18 mouse cellular contexts compared by ENCODE assay signal in genomic region chr8:108866430-108866829, GRCm38 (mm10).
A peak's percentile ranks its signal among the peaks of the same experiment; 100 is the strongest.
DNase-seq lines count a peak whose midpoint lies in the region; ATAC-seq and TF ChIP-seq lines count a peak whose summit lies in the region.
"Had no signal": no experiment of that assay in that cellular context is flagged by ENCODE, and none has a peak within 500 bp of the region (broad histone marks: within the 10 kb centered on the region; RNA-seq: fewer than 3 reads in every experiment).

No protein-coding gene starts in this region.

- no peak for ATAC-seq in hindbrain, embryonic 14.5 days (ENCODE audit: low FRiP score)
- 0 out of 2 replicates have a peak, but pooled peaks have one; percentile 30 for ATAC-seq in liver, postnatal 0 days
- no peak for ATAC-seq in intestine, embryonic 16.5 days
- ATAC-seq: forebrain, embryonic 16.5 days; midbrain, embryonic 13.5 days had no signal

- WGBS in hindbrain, embryonic 10.5 days: 90% methylated on average over 7 of the region's 7 CpGs
- WGBS in hindbrain, embryonic 14.5 days: 89% methylated on average over 7 of the region's 7 CpGs
- WGBS in liver, postnatal 0 days (ENCODE audit: insufficient replicate concordance): 75% methylated on average over 7 of the region's 7 CpGs
- 85% methylated on average over 7 of the region's 7 CpGs for WGBS in intestine, embryonic 16.5 days

- no peaks in the 10 kb centered on the region for H3K27me3 ChIP-seq in hindbrain, embryonic 10.5 days (ENCODE audit: insufficient read depth, poor library complexity, severe bottlenecking)
- no peaks in the 10 kb centered on the region for H3K27me3 ChIP-seq in hindbrain, embryonic 14.5 days (ENCODE audit: control insufficient read depth, insufficient read depth, low read length)
- no peaks in the 10 kb centered on the region for H3K27me3 ChIP-seq in liver, postnatal 0 days (ENCODE audit: insufficient read depth, low read length)
- no peaks in the 10 kb centered on the region for H3K27me3 ChIP-seq in intestine, embryonic 16.5 days (replicated peaks; ENCODE audit: control insufficient read depth, insufficient read depth, low read length)
- H3K27me3 ChIP-seq: midbrain, embryonic 13.5 days; neural tube, embryonic 12.5 days had no signal

- intact Hi-C loops in left cerebral cortex, postnatal 25 days (cut with DNase I): no loop called here

- H3K4me1 ChIP-seq in hindbrain, embryonic 10.5 days (replicated peaks): peaks cover 59% of the 10 kb centered on the region
- 0 out of 2 replicates have a peak, but pooled peaks cover 4% of the 10 kb centered on the region for H3K4me1 ChIP-seq in hindbrain, embryonic 14.5 days (replicated peaks; ENCODE audit: control insufficient read depth, insufficient read depth, low read length)
- peaks cover 9% of the 10 kb centered on the region for H3K4me1 ChIP-seq in liver, postnatal 0 days (ENCODE audit: insufficient read depth)
- H3K4me1 ChIP-seq in intestine, embryonic 16.5 days (ENCODE audit: control insufficient read depth, insufficient read depth, low read length): peaks cover 7% of the 10 kb centered on the region; the same call in 1 of the 2 replicates

- peaks cover 17% of the 10 kb centered on the region for H3K36me3 ChIP-seq in hindbrain, embryonic 10.5 days
- peaks cover 5% of the 10 kb centered on the region for H3K36me3 ChIP-seq in hindbrain, embryonic 14.5 days (replicated peaks; ENCODE audit: control insufficient read depth, insufficient read depth)
- H3K36me3 ChIP-seq in liver, postnatal 0 days (replicated peaks; ENCODE audit: insufficient read depth, low read length): no peaks in the 10 kb centered on the region
- H3K36me3 ChIP-seq in intestine, embryonic 16.5 days (ENCODE audit: control insufficient read depth, insufficient read depth, low read length): peaks cover 2% of the 10 kb centered on the region; the same call in 1 of the 2 replicates

- no peaks in the 10 kb centered on the region for H3K9me3 ChIP-seq in hindbrain, embryonic 10.5 days
- no peaks in the 10 kb centered on the region for H3K9me3 ChIP-seq in hindbrain, embryonic 14.5 days (ENCODE audit: control insufficient read depth, low read length)
- H3K9me3 ChIP-seq in liver, postnatal 0 days (ENCODE audit: low read length): no peaks in the 10 kb centered on the region
- no peaks in the 10 kb centered on the region for H3K9me3 ChIP-seq in intestine, embryonic 16.5 days (ENCODE audit: control insufficient read depth, low read length)
- H3K9me3 ChIP-seq: midbrain, embryonic 13.5 days; neural tube, embryonic 12.5 days had no signal

- DNase-seq in hindbrain, embryonic 10.5 days (ENCODE audit: low spot score): no peak
- no peak for DNase-seq in hindbrain, embryonic 14.5 days (ENCODE audit: low spot score)
- peak; percentile 45 for DNase-seq in thymus, postnatal 0 days (ENCODE audit: low spot score)
- no peak for DNase-seq in thymus, postnatal 10 days (ENCODE audit: low spot score in 2 of 2)
- no peak for DNase-seq in liver, postnatal 0 days
- no peak for DNase-seq in left cerebral cortex, postnatal 25 days (ENCODE audit: low spot score in 2 of 2)
- DNase-seq in adrenal gland, postnatal 14 days: no peak
- DNase-seq: adrenal gland, adult 8-10 months; cerebellum, adult 9-11 months; gastrocnemius, adult 2 months; heart, adult 2 months; kidney, adult 8-10 months; lung, postnatal 14 days; right cerebral cortex, postnatal 14 days had no signal

- no peak overlapping the region for H3K9ac ChIP-seq in hindbrain, embryonic 14.5 days
- H3K9ac ChIP-seq in liver, postnatal 0 days (replicated peaks): no peak overlapping the region
- H3K9ac ChIP-seq in intestine, embryonic 16.5 days (ENCODE audit: low read depth, low read length): no peak overlapping the region
- H3K9ac ChIP-seq: midbrain, embryonic 13.5 days; neural tube, embryonic 12.5 days had no signal

- H3K27ac ChIP-seq in hindbrain, embryonic 10.5 days: peak overlapping the region; percentile 70
- H3K27ac ChIP-seq in hindbrain, embryonic 14.5 days: no peak overlapping the region
- H3K27ac ChIP-seq in liver, postnatal 0 days (ENCODE audit: low read depth): no peak overlapping the region
- H3K27ac ChIP-seq in intestine, embryonic 16.5 days (ENCODE audit: low read length): no peak overlapping the region
- H3K27ac ChIP-seq: gastrocnemius, adult 2 months; heart, adult 2 months; neural tube, embryonic 12.5 days had no signal

- no peak for TF ChIP-seq CTCF in liver, postnatal 0 days (IDR thresholded peaks at IDR 0.05; ENCODE audit: low read depth)

- H3K4me2 ChIP-seq in hindbrain, embryonic 14.5 days (replicated peaks): no peak overlapping the region
- H3K4me2 ChIP-seq in liver, postnatal 0 days (ENCODE audit: low read depth, low read length): no peak overlapping the region
- H3K4me2 ChIP-seq in intestine, embryonic 16.5 days (ENCODE audit: low read depth, low read length): no peak overlapping the region
- H3K4me2 ChIP-seq: midbrain, embryonic 13.5 days; neural tube, embryonic 12.5 days had no signal

- no peak for TF ChIP-seq EP300 in liver, postnatal 0 days (IDR thresholded peaks at IDR 0.05; ENCODE audit: low read depth)

- no peak overlapping the region for H3K4me3 ChIP-seq in hindbrain, embryonic 10.5 days
- H3K4me3 ChIP-seq in hindbrain, embryonic 14.5 days (replicated peaks; ENCODE audit: low read length): no peak overlapping the region
- no peak overlapping the region for H3K4me3 ChIP-seq in liver, postnatal 0 days (ENCODE audit: low read depth, low read length)
- no peak overlapping the region for H3K4me3 ChIP-seq in intestine, embryonic 16.5 days (ENCODE audit: low read length)
- H3K4me3 ChIP-seq: gastrocnemius, adult 2 months; heart, adult 2 months; midbrain, embryonic 13.5 days; neural tube, embryonic 12.5 days had no signal
